Mouse (Mus musculus) MEL (cell line): Measurements from ENCODE around the gene Col24a1.

Experiments
- CHD1 ChIP-seq: IDR thresholded peaks from 2 replicates; pipeline ENCODE4 v1.6.1; 2012; ENCODE audit warnings: low read depth, mild to moderate bottlenecking, inconsistent platforms, low read length, improper control_type of control experiment
- CTCF ChIP-seq, 3 experiments: IDR thresholded peaks in 2 of 3; conservative IDR thresholded peaks in 1 of 3; 2 replicates each; pipeline ENCODE4 v1.5.1; 2011 to 2012; ENCODE audit warnings: low read length in 3 of 3, low read depth in 2 of 3, mild to moderate bottlenecking in 2 of 3, improper control_type of control experiment in 1 of 3, inconsistent platforms in 1 of 3, mixed read lengths in 1 of 3, moderate library complexity in 1 of 3; ENCODE audit not compliant: control insufficient read depth in 1 of 3, insufficient read depth in 1 of 3, poor library complexity in 1 of 3, severe bottlenecking in 1 of 3
- ELF1 ChIP-seq: IDR thresholded peaks from 2 replicates; pipeline ENCODE4 v1.6.1; 2014; ENCODE audit warnings: low read depth, mild to moderate bottlenecking, inconsistent platforms, low read length, improper control_type of control experiment, moderate library complexity
- EP300 ChIP-seq, 2 experiments: IDR thresholded peaks; 2 replicates each; pipeline ENCODE4 v1.6.1; 2011; ENCODE audit warnings: improper control_type of control experiment in 2 of 2, low read length in 2 of 2, low read depth in 1 of 2, mild to moderate bottlenecking in 1 of 2
- NELFE ChIP-seq: IDR thresholded peaks from 2 replicates; pipeline ENCODE4 v1.6.1; 2011; ENCODE audit warnings: low read depth, low read length, improper control_type of control experiment
- POLR2A ChIP-seq, 2 experiments: IDR thresholded peaks; 2 replicates each; pipeline ENCODE4 v1.6.1; 2011 to 2012; ENCODE audit warnings: low read length in 2 of 2, mild to moderate bottlenecking in 2 of 2, control low read depth in 1 of 2, improper control_type of control experiment in 1 of 2, low read depth in 1 of 2, moderate library complexity in 1 of 2; ENCODE audit not compliant: control insufficient read depth in 1 of 2, insufficient read depth in 1 of 2, poor library complexity in 1 of 2
- TAL1 ChIP-seq: IDR thresholded peaks from 2 replicates; pipeline ENCODE4 v1.6.1; 2012; ENCODE audit warnings: mild to moderate bottlenecking, inconsistent platforms, low read length, moderate library complexity, mixed read lengths
- TBP ChIP-seq: IDR thresholded peaks from 2 replicates; pipeline ENCODE4 v1.8.0; 2011; ENCODE audit warnings: low read depth, low read length, improper control_type of control experiment

GRCm38 (mm10) chr3:145559675-145560074 lies 267.4 kb downstream of the Col24a1 start:
- TF ChIP-seq POLR2A (IDR thresholded peaks at IDR 0.05; ENCODE audit: control insufficient read depth in 1 of 2, insufficient read depth in 1 of 2, low read depth in 1 of 2, low read length in 2 of 2, poor library complexity in 1 of 2) (no peak), CHD1 (no peak), EP300 (IDR thresholded peaks at IDR 0.05; ENCODE audit: low read depth in 1 of 2, low read length in 2 of 2) (no peak), ELF1 (no peak), TBP (no peak), TAL1 (no peak), CTCF (IDR thresholded peaks at IDR 0.05 in 2 of 3, conservative IDR thresholded peaks at IDR 0.05 in 1 of 3; ENCODE audit: control insufficient read depth in 1 of 3, insufficient read depth in 1 of 3, low read depth in 2 of 3, low read length in 3 of 3, poor library complexity in 1 of 3, severe bottlenecking in 1 of 3) (no peak), NELFE (no peak)
